9 mouse cellular contexts compared by ENCODE assay signal in the genomic region with DNA sequence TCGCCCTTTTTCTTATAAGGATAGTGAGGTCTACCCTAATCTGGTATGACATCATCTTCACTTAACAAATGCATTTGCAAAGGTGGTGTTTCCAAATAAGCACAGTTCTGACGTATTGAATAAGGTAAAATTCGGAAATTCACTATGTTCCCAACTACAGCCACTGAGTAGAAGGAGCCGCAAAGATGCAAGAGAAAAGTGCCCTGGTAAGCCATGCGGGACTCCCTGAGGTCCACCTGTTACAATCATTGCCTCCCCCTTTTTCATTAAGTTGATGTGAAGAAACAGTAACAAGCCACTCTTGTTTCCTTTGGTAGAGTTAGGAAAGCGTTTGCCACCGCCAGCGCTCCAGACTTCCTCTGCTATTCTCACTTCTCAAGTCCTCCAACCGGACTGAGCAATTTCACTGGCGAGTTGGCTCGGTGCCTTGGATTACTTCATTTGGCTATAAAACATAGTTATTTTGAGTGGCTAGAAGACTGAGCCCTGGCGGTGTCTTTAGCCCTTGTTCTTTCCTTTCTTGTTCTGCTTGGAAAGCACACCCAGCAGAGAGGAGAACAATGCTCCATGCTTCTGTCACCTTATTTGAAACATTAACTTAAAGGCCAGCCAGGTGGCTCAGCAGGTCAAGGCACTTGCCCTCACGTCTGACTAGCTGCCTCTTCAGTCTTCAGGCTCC. TPM values are rescaled to one million over a fixed set of nuclear protein-coding genes. Genes with fewer than 3 reads are reported as not detected.
DNase-seq lines count a peak whose midpoint lies in the region; ATAC-seq and TF ChIP-seq lines count a peak whose summit lies in the region.
"Had no signal": no experiment of that assay in that cellular context is flagged by ENCODE, and none has a peak within 500 bp of the region (broad histone marks: within the 10 kb centered on the region; RNA-seq: fewer than 3 reads in every experiment).

No protein-coding gene starts in this region.

- no peak overlapping the region for H3K4me3 ChIP-seq in hindbrain, postnatal 0 days (ENCODE audit: low read length)
- H3K4me3 ChIP-seq in hindbrain, embryonic 11.5 days (ENCODE audit: low read depth, low read length), result no peak overlapping the region
- no peak overlapping the region for H3K4me3 ChIP-seq in kidney, postnatal 0 days (replicated peaks; ENCODE audit: low read depth, low read length)

- no peak overlapping the region for H3K27ac ChIP-seq in hindbrain, postnatal 0 days
- H3K27ac ChIP-seq in hindbrain, embryonic 11.5 days (ENCODE audit: low read depth, low read length), result no peak overlapping the region
- 0 out of 2 replicates have a peak overlapping the region, but pooled peaks have one; percentile 43 for H3K27ac ChIP-seq in kidney, postnatal 0 days

- no peaks in the 10 kb centered on the region for H3K27me3 ChIP-seq in hindbrain, postnatal 0 days (ENCODE audit: insufficient read depth, low read length)
- no peaks in the 10 kb centered on the region for H3K27me3 ChIP-seq in hindbrain, embryonic 11.5 days (ENCODE audit: control insufficient read depth, insufficient read depth, low read length)
- no peaks in the 10 kb centered on the region for H3K27me3 ChIP-seq in kidney, postnatal 0 days (ENCODE audit: insufficient read depth, low read length)

- no peak overlapping the region for H3K4me2 ChIP-seq in hindbrain, postnatal 0 days (ENCODE audit: low read depth, low read length)
- H3K4me2 ChIP-seq in hindbrain, embryonic 11.5 days (replicated peaks; ENCODE audit: low read depth, low read length), result no peak overlapping the region
- H3K4me2 ChIP-seq in kidney, postnatal 0 days (ENCODE audit: low read length), result no peak overlapping the region

- H3K9ac ChIP-seq in hindbrain, postnatal 0 days (replicated peaks; ENCODE audit: low read length), result no peak overlapping the region
- H3K9ac ChIP-seq in hindbrain, embryonic 11.5 days (ENCODE audit: low read depth, low read length), result no peak overlapping the region
- no peak overlapping the region for H3K9ac ChIP-seq in kidney, postnatal 0 days (ENCODE audit: low read depth, low read length)

- ATAC-seq in hindbrain, postnatal 0 days, result no peak
- no peak for ATAC-seq in hindbrain, embryonic 11.5 days (ENCODE audit: low FRiP score)
- ATAC-seq in kidney, postnatal 0 days (replicated peaks; ENCODE audit: low FRiP score, low read depth), result peak; percentile 53; the same call in 1 of the 2 replicates

- DNase-seq in hindbrain, postnatal 0 days (ENCODE audit: low spot score), result peak; percentile 55
- no peak for DNase-seq in hindbrain, embryonic 11.5 days (ENCODE audit: low spot score)
- peak; percentile 79 for DNase-seq in adrenal gland, postnatal 25 days
- peak; percentile 68 to 88 for DNase-seq in gastrocnemius, postnatal 4 days (ENCODE audit: low spot score in 2 of 2)
- peak; percentile 91 for DNase-seq in kidney, postnatal 0 days (ENCODE audit: low spot score)
- DNase-seq in lung, postnatal 4 days, result peak; percentile 87
- no peak for DNase-seq in spleen, postnatal 14 days (ENCODE audit: low spot score in 2 of 2)
- no peak for DNase-seq in natural killer cell, adult 2 months (ENCODE audit: low spot score in 2 of 2)

- no peaks in the 10 kb centered on the region for H3K36me3 ChIP-seq in hindbrain, postnatal 0 days (ENCODE audit: insufficient read depth, low read length)
- no peaks in the 10 kb centered on the region for H3K36me3 ChIP-seq in hindbrain, embryonic 11.5 days (ENCODE audit: control insufficient read depth, insufficient read depth, low read length)
- H3K36me3 ChIP-seq in kidney, postnatal 0 days (ENCODE audit: insufficient read depth, low read length), result no peaks in the 10 kb centered on the region

- H3K9me3 ChIP-seq in hindbrain, postnatal 0 days (ENCODE audit: low read length), result no peaks in the 10 kb centered on the region
- H3K9me3 ChIP-seq in hindbrain, embryonic 11.5 days (ENCODE audit: control insufficient read depth, low read length), result no peaks in the 10 kb centered on the region
- H3K9me3 ChIP-seq in kidney, postnatal 0 days (replicated peaks; ENCODE audit: low read length), result no peaks in the 10 kb centered on the region

- WGBS in hindbrain, postnatal 0 days, result 57% methylated on average over 13 of the region's 13 CpGs
- WGBS in hindbrain, embryonic 11.5 days, result 79% methylated on average over 13 of the region's 13 CpGs
- WGBS in kidney, postnatal 0 days, result 32% methylated on average over 13 of the region's 13 CpGs

- peaks cover 5% of the 10 kb centered on the region; the same call in 1 of the 2 replicates for H3K4me1 ChIP-seq in hindbrain, postnatal 0 days (ENCODE audit: insufficient read depth, low read length)
- H3K4me1 ChIP-seq in hindbrain, embryonic 11.5 days (replicated peaks; ENCODE audit: control insufficient read depth, insufficient read depth, low read length), result no peaks in the 10 kb centered on the region
- H3K4me1 ChIP-seq in kidney, postnatal 0 days (replicated peaks; ENCODE audit: insufficient read depth, low read length), result peaks cover 7% of the 10 kb centered on the region

- TF ChIP-seq CTCF in hindbrain, postnatal 0 days (IDR thresholded peaks at IDR 0.05; ENCODE audit: low read depth), result no peak
- TF ChIP-seq CTCF in kidney, postnatal 0 days (IDR thresholded peaks at IDR 0.05; ENCODE audit: low read depth), result peak; percentile 24; the same call in 1 of the 2 replicates

RNA-seq across cellular contexts. Expression of a gene that starts 14.9 kb away (rescaled TPM):
- 14.5 and 14.8 TPM in 2 replicates for total RNA-seq in hindbrain, postnatal 0 days (2014; rRNA removed)
- 7.1 and 7.6 TPM in 2 replicates for polyA plus RNA-seq in hindbrain, postnatal 0 days (2015; fragmentation: Nextera tagmentation; extraction: Ambion mirVana)
- polyA plus RNA-seq in hindbrain, embryonic 11.5 days (2014; fragmentation: Nextera tagmentation; extraction: Ambion mirVana), result 15.1 and 16.2 TPM in 2 replicates
- 70.1 and 91.5 TPM in 2 replicates for total RNA-seq in adrenal gland, postnatal 25 days (2021)
- 10 to 100 TPM; 89.0 to 91.4 TPM for total RNA-seq in gastrocnemius, postnatal 4 days (2021)
- 35.9 and 38.9 TPM in 2 replicates for polyA plus RNA-seq in kidney, postnatal 0 days (2015; fragmentation: Nextera tagmentation; extraction: Ambion mirVana)

RNA-seq across cellular contexts. Expression of a gene that starts 51.2 kb away (rescaled TPM):
- not detected in 2 replicates for total RNA-seq in hindbrain, postnatal 0 days (2014; rRNA removed)
- not detected in 2 replicates for polyA plus RNA-seq in hindbrain, postnatal 0 days (2015; fragmentation: Nextera tagmentation; extraction: Ambion mirVana)
- not detected in 2 replicates for polyA plus RNA-seq in hindbrain, embryonic 11.5 days (2014; fragmentation: Nextera tagmentation; extraction: Ambion mirVana)
- 5.2 and 10.7 TPM in 2 replicates for total RNA-seq in adrenal gland, postnatal 25 days (2021)
- not detected for total RNA-seq in gastrocnemius, postnatal 4 days (2021)
- polyA plus RNA-seq in kidney, postnatal 0 days (2015; fragmentation: Nextera tagmentation; extraction: Ambion mirVana), result 0.41 and 1.0 TPM in 2 replicates
- polyA plus RNA-seq: neural tube, embryonic 14.5 days had no signal

Comparison
In these comparisons a context has a peak if more than half of its experiments do, and no peak if none do; other contexts are left out.
1. DNase-seq: peak in hindbrain, postnatal 0 days (single experiment), adrenal gland, postnatal 25 days (single experiment), gastrocnemius, postnatal 4 days (2 of 2), kidney, postnatal 0 days (single experiment) and lung, postnatal 4 days (2 of 2); none in hindbrain, embryonic 11.5 days (single experiment), spleen, postnatal 14 days (0 of 2) and natural killer cell, adult 2 months (0 of 2).